Mouse (Mus musculus): ENCODE results near the gene Vdac2. TPM values are rescaled to one million over a fixed set of nuclear protein-coding genes. Genes with fewer than 3 reads are reported as not detected.

Vdac2 gene
- polyA plus RNA-seq, 1 experiment from 2014 or later, result 198 TPM

GRCm38 (mm10) chr14:21806631-21807160, 18.3 kb upstream of the Vdac2 start:
- peaks cover 44% of the 10 kb centered on the region for H3K4me1 ChIP-seq
- H3K27ac ChIP-seq, result peak overlapping the region; percentile 71
- H3K4me2 ChIP-seq, result peak overlapping the region; percentile 34
- H3K9me3 ChIP-seq (replicated peaks), result no peaks in the 10 kb centered on the region
- H3K4me3 ChIP-seq, result no peak overlapping the region
- 24% methylated on average over 3 of the region's 3 CpGs for WGBS (ENCODE audit: insufficient replicate concordance)
- H3K36me3 ChIP-seq, result 0 out of 2 replicates have a peak, but pooled peaks cover 2% of the 10 kb centered on the region
- peak overlapping the region; percentile 31; the same call in 1 of the 2 replicates for H3K9ac ChIP-seq
- peak; percentile 87 for ATAC-seq
- H3K27me3 ChIP-seq (replicated peaks), result no peaks in the 10 kb centered on the region

GRCm38 (mm10) chr14:21808208-21808922, 16.7 kb upstream of the Vdac2 start:
- Histone ChIP-seq H3K9ac (0 out of 2 replicates have a peak overlapping the region, but pooled peaks have one; percentile 3), H3K4me2 (no peak overlapping the region), H3K4me1 (peaks cover 56% of the 10 kb centered on the region), H3K27ac (no peak overlapping the region), H3K9me3 (replicated peaks) (no peaks in the 10 kb centered on the region), H3K36me3 (no peaks in the 10 kb centered on the region), H3K4me3 (no peak overlapping the region), H3K27me3 (replicated peaks) (no peaks in the 10 kb centered on the region)
- ATAC-seq, result no peak
- WGBS (ENCODE audit: insufficient replicate concordance), result 77% methylated on average over 8 of the region's 8 CpGs

- H3K4me2 ChIP-seq, result no peak overlapping the region
- no peak overlapping the region for H3K4me3 ChIP-seq
- H3K9me3 ChIP-seq (replicated peaks), result no peaks in the 10 kb centered on the region
- H3K27ac ChIP-seq, result no peak overlapping the region
- ATAC-seq, result no peak
- no peaks in the 10 kb centered on the region for H3K36me3 ChIP-seq
- H3K4me1 ChIP-seq, result peaks cover 61% of the 10 kb centered on the region
- no peaks in the 10 kb centered on the region for H3K27me3 ChIP-seq (replicated peaks)
- WGBS (ENCODE audit: insufficient replicate concordance), result 88% methylated on average over 2 of the region's 2 CpGs
- H3K9ac ChIP-seq, result no peak overlapping the region
Measured at GRCm38 (mm10) chr14:21809418-21809817, 15.6 kb upstream of the Vdac2 start.

DNA sequence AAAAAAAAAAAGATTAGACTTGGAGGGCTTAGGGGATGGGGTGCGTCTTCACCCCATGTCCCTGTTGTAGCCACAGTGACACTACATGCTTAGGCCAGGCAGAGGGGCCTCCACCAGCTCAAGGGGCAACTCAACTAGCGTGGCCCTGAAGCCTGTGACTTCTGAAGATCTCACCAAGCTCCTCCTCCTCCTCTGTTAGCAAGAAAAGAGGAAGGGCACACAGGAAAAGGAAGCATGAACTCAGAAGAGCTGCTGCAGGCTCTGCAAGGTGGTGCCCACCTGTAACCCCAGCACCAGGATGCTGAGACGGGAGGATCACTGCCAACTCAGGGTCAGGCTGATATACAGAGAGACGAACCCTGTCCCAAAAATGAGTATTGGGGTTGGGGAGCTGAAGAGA, 13.7 kb upstream of the Vdac2 start:
- Histone ChIP-seq H3K4me3 (no peak overlapping the region), H3K9ac (no peak overlapping the region), H3K27ac (no peak overlapping the region), H3K4me2 (no peak overlapping the region), H3K9me3 (replicated peaks) (no peaks in the 10 kb centered on the region), H3K4me1 (peaks cover 57% of the 10 kb centered on the region), H3K36me3 (no peaks in the 10 kb centered on the region), H3K27me3 (replicated peaks) (no peaks in the 10 kb centered on the region)
- 46% methylated on average over 4 of the region's 4 CpGs for WGBS (ENCODE audit: insufficient replicate concordance)
- ATAC-seq, result no peak

DNA sequence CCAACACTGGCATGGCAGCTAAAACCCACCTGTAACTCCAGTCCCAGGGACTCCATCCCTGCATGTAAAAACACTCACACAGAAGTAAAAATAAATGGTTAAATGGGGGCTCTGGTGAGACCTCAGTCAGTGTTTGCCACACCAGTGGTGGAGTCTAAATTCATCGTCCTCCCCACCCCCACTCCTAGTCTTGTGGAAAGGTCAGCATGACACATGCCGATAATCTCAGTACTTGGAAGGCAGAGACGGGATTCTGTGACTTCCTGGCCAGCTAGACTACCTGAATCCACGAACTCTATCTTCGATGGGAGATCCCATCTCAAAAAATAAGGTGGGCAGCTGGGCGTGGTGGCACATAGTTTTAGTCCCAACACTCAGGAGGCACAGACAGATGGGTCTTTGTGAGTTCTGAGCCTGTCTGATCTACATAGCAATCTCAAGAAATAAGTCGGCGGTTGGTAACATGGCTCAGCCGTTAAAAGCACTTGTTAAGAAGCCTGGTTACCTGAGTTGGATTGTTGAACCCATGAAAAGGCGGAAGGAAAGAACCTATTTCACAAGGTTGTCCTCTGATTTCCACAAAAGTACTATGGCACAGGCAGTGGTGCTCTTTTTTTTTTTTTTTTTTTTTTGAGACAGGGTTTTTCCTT, 13.2 kb upstream of the Vdac2 start:
- H3K27me3 ChIP-seq (replicated peaks), result no peaks in the 10 kb centered on the region
- no peak overlapping the region for H3K27ac ChIP-seq
- H3K4me2 ChIP-seq, result no peak overlapping the region
- no peaks in the 10 kb centered on the region for H3K9me3 ChIP-seq (replicated peaks)
- 57% methylated on average over 10 of the region's 10 CpGs for WGBS (ENCODE audit: insufficient replicate concordance)
- no peak for ATAC-seq
- H3K4me3 ChIP-seq, result no peak overlapping the region
- no peaks in the 10 kb centered on the region for H3K36me3 ChIP-seq
- H3K9ac ChIP-seq, result no peak overlapping the region
- H3K4me1 ChIP-seq, result peaks cover 57% of the 10 kb centered on the region

GRCm38 (mm10) chr14:21812590-21813162, 12.4 kb upstream of the Vdac2 start:
- H3K4me2 ChIP-seq, result peak overlapping the region; percentile 49
- H3K27ac ChIP-seq, result peak overlapping the region; percentile 70
- H3K27me3 ChIP-seq (replicated peaks), result no peaks in the 10 kb centered on the region
- 0 out of 2 replicates have a peak overlapping the region, but pooled peaks have one; percentile 9 for H3K4me3 ChIP-seq
- no peaks in the 10 kb centered on the region for H3K9me3 ChIP-seq (replicated peaks)
- peak; percentile 70 for ATAC-seq
- H3K4me1 ChIP-seq, result peaks cover 52% of the 10 kb centered on the region
- 0 out of 2 replicates have a peak overlapping the region, but pooled peaks have one; percentile 31 for H3K9ac ChIP-seq
- H3K36me3 ChIP-seq, result no peaks in the 10 kb centered on the region
- WGBS (ENCODE audit: insufficient replicate concordance), result 17% methylated on average over 14 of the region's 14 CpGs

GRCm38 (mm10) chr14:21813216-21813615, 11.8 kb upstream of the Vdac2 start:
- Histone ChIP-seq H3K27ac (peak overlapping the region; percentile 70), H3K9ac (no peak overlapping the region), H3K36me3 (no peaks in the 10 kb centered on the region), H3K4me1 (peaks cover 46% of the 10 kb centered on the region), H3K4me3 (no peak overlapping the region), H3K27me3 (replicated peaks) (no peaks in the 10 kb centered on the region), H3K9me3 (replicated peaks) (no peaks in the 10 kb centered on the region), H3K4me2 (peak overlapping the region; percentile 49; the same call in 1 of the 2 replicates)
- WGBS (ENCODE audit: insufficient replicate concordance), result 33% methylated on average over 4 of the region's 4 CpGs
- peak; percentile 42; the same call in 1 of the 2 replicates for ATAC-seq

DNA sequence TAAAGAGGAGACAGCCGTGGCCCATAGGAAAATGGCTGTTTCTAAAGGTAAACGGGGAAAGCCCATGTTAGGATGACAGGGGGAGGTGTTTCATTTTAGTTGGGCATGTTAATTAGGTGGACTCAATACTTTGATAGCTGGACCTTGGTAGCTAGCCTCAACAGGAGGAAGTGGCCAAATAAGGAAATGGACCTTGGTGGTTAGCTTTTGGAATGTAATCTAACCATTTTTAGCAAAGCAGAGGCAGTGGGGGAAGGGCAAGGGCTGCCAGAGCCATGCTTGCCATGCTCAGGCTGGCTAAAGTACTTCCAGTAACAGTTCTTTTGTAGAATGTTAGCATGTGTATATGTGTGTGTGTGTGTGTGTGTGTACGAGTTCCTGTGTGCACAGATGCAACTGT, 11.2 kb upstream of the Vdac2 start:
- WGBS (ENCODE audit: insufficient replicate concordance), result 62% methylated on average over 3 of the region's 3 CpGs

DNA sequence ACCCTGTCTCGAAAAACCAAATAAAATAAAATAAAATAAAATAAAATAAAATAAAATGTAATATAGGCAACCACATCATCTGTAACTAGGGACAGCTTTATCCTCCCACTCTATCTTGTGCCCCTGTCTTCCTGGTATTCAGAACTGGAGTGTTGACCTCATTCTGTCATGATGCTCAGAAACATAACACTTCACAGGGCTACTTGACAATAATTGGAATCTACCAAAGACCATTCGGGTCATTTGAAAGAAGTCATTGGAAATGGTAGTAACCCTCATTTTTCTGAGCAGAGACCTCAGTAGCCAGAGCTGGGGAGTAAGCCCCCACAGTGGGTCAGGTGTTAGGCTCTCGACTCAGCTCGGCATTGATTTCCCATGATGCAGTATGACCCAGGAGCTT, 10.4 kb upstream of the Vdac2 start:
- Histone ChIP-seq H3K27ac (no peak overlapping the region), H3K4me2 (no peak overlapping the region), H3K9me3 (replicated peaks) (no peaks in the 10 kb centered on the region), H3K9ac (no peak overlapping the region), H3K36me3 (no peaks in the 10 kb centered on the region), H3K27me3 (replicated peaks) (no peaks in the 10 kb centered on the region), H3K4me1 (peaks cover 40% of the 10 kb centered on the region), H3K4me3 (no peak overlapping the region)
- WGBS (ENCODE audit: insufficient replicate concordance), result 82% methylated on average over 4 of the region's 4 CpGs
- no peak for ATAC-seq

More for the DNA sequence above, 11.2 kb upstream of the Vdac2 start:
- peak overlapping the region; percentile 70 for H3K27ac ChIP-seq
- no peak overlapping the region for H3K4me2 ChIP-seq
- H3K4me1 ChIP-seq, result peaks cover 40% of the 10 kb centered on the region
- H3K27me3 ChIP-seq (replicated peaks), result no peaks in the 10 kb centered on the region
- no peak overlapping the region for H3K4me3 ChIP-seq
- no peak overlapping the region for H3K9ac ChIP-seq
- no peaks in the 10 kb centered on the region for H3K9me3 ChIP-seq (replicated peaks)
- no peak for ATAC-seq
- H3K36me3 ChIP-seq, result no peaks in the 10 kb centered on the region

DNA sequence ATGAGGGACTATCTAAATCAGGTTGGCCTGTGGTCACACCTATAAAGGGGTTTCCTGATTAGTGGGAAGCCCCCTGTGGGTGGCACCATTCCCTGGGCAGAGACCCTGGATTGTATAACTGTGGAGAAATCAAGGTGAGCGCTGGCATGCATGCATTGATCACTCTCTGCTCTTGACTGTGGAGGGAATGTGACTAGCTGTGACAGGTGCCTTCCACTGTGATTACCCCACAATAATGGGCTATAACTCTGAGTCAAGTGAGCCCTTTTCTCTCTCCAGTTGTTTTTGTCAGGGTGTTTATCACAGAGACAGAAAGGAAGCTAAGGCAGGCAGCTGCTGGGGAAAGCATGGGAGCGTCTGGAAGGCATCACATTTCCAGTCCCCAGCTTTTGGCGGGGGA, 8.8 kb upstream of the Vdac2 start:
- Histone ChIP-seq H3K9ac (no peak overlapping the region), H3K4me2 (no peak overlapping the region), H3K4me3 (no peak overlapping the region), H3K36me3 (no peaks in the 10 kb centered on the region), H3K9me3 (replicated peaks) (no peaks in the 10 kb centered on the region), H3K27ac (no peak overlapping the region), H3K27me3 (replicated peaks) (no peaks in the 10 kb centered on the region), H3K4me1 (peaks cover 43% of the 10 kb centered on the region)
- no peak for ATAC-seq
- WGBS (ENCODE audit: insufficient replicate concordance), result 60% methylated on average over 3 of the region's 3 CpGs

DNA sequence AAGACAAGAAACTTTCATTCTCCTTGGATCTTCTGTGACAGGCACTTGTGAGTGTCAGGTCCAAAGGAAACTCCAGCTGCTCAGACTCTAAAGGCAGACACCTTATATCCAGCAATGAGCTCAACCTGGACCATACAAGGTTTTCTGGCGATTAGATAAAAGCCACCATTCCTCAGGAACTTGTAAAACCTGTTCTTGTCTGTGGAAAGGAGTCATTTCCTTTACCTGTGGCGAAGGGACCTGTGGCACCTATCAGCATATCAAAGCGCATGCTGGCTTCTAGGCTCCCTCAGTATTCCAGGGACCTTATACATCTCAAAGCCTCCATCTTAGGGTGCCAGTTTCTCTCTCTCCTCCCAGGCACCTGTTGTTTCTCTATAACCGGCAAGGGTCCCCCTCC, 7.6 kb upstream of the Vdac2 start:
- Histone ChIP-seq H3K4me2 (no peak overlapping the region), H3K4me1 (peaks cover 43% of the 10 kb centered on the region), H3K27ac (no peak overlapping the region), H3K9me3 (replicated peaks) (no peaks in the 10 kb centered on the region), H3K36me3 (no peaks in the 10 kb centered on the region), H3K9ac (no peak overlapping the region), H3K4me3 (no peak overlapping the region), H3K27me3 (replicated peaks) (no peaks in the 10 kb centered on the region)
- no peak for ATAC-seq
- WGBS (ENCODE audit: insufficient replicate concordance), result 62% methylated on average over 4 of the region's 4 CpGs
